Mouse (Mus musculus) forebrain, postnatal 0 days (tissue): ENCODE data around the gene Plcl2. TPM values are rescaled to one million over a fixed set of nuclear protein-coding genes. Genes with fewer than 3 reads are reported as not detected.

ENCODE experiments used
- ATAC-seq: fragments of 200-750 bp; cut with Nextera tagmentation; 2 replicates; pipeline ENCODE4 v1.8.0; 2017; ENCODE audit warnings: mild to moderate bottlenecking, moderate library complexity
- DNase-seq: peaks from one replicate; pipeline ENCODE4 v3.0.0-alpha.2; 2015
- H3K27ac ChIP-seq: fragments of 300-500 bp; sonication (generic); 2 replicates; pipeline ENCODE4 v1.5.1; 2014; ENCODE audit warnings: low read depth, mild to moderate bottlenecking, antibody characterized with exemption, low read length, moderate library complexity, mixed read lengths
- H3K27me3 ChIP-seq: fragments of 300-500 bp; sonication (generic); 2 replicates; pipeline ENCODE4 v1.6.1; 2014; ENCODE audit warnings: mild to moderate bottlenecking, low read length, mixed read lengths; ENCODE audit not compliant: insufficient read depth
- H3K36me3 ChIP-seq: fragments of 300-500 bp; sonication (generic); 2 replicates; pipeline ENCODE4 v1.6.1; 2014; ENCODE audit warnings: mild to moderate bottlenecking, moderate library complexity; ENCODE audit not compliant: insufficient read depth
- H3K4me1 ChIP-seq: fragments of 300-500 bp; sonication (generic); 2 replicates; pipeline ENCODE4 v1.6.1; 2014; ENCODE audit warnings: antibody characterized with exemption; ENCODE audit not compliant: insufficient read depth
- H3K4me2 ChIP-seq: fragments of 300-500 bp; sonication (generic); 2 replicates; pipeline ENCODE4 v1.6.1; 2014; ENCODE audit warnings: low read depth, mild to moderate bottlenecking, moderate library complexity
- H3K4me3 ChIP-seq: fragments of 300-500 bp; sonication (generic); 2 replicates; pipeline ENCODE4 v1.5.1; 2014; ENCODE audit warnings: low read depth, low read length, mixed read lengths
- H3K9ac ChIP-seq: fragments of 300-500 bp; sonication (generic); 2 replicates; pipeline ENCODE4 v1.6.1; 2014; ENCODE audit warnings: mild to moderate bottlenecking
- H3K9me3 ChIP-seq: fragments of 300-500 bp; sonication (generic); 2 replicates; pipeline ENCODE4 v1.6.1; 2016; ENCODE audit warnings: low read length
- CTCF ChIP-seq: sonication (generic); IDR thresholded peaks from 2 replicates; pipeline ENCODE4 v1.5.1; 2016; ENCODE audit warnings: antibody characterized with exemption, control low read depth, low read depth
- WGBS: fragments of 180-500 bp; shearing (Covaris S2); extraction: QIAGEN DNeasy Blood & Tissue Kit; methylation state at CpG from one replicate; pipeline ENCODE4 v1.1.7; 2014; 5-methylcytosine and 5-hydroxymethylcytosine counted together
- polyA plus RNA-seq: library from polyadenylated mRNA; unstranded; fragments of >200 nt; fragmentation: Nextera tagmentation; extraction: Ambion mirVana; gene quantifications from 2 replicates; pipeline ENCODE4 v1.2.1, GENCODE M21; 2015
- total RNA-seq: library from RNA; depleted of rRNA; stranded (reverse); fragments of >200 nt; gene quantifications from 2 replicates; pipeline ENCODE4 v1.2.3, GENCODE M21; 2014

Plcl2 gene
- total and polyA plus RNA-seq, 2 experiments from 2014 or later = 9.8 to 59.3 TPM

- Histone ChIP-seq H3K4me2 (no peak overlapping the region), H3K27ac (no peak overlapping the region), H3K4me1 (no peaks in the 10 kb centered on the region), H3K9me3 (no peaks in the 10 kb centered on the region), H3K27me3 (no peaks in the 10 kb centered on the region), H3K4me3 (no peak overlapping the region), H3K36me3 (no peaks in the 10 kb centered on the region), H3K9ac (no peak overlapping the region)
- ATAC-seq (no peak), DNase-seq (no peak)
- TF ChIP-seq CTCF = no peak
- WGBS = 91% methylated on average over 3 of the region's 3 CpGs
These were observed 71.2 kb downstream of the Plcl2 start for GRCm38 (mm10) chr17:50580416-50580815.

DNA sequence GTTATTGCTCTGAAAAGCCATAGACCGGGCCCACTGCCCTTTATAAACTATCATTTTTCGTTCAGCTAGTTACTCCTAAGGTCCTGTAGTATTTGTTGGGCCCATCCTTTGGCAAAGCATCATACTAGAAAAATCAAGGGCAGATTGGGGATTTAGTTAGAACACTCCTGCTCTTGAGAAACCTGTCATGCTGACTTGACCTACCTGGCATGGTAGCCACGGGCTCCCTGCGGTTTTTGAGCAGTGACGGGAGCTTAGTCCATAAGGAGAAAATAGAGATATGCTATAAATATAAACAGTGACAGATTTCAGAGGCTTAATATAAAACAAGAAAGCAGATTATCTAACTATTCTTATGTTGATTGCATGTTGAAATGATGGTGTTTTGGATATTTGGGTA, 77.6 kb downstream of the Plcl2 start:
- Histone ChIP-seq H3K36me3 (no peaks in the 10 kb centered on the region), H3K4me1 (no peaks in the 10 kb centered on the region), H3K9me3 (no peaks in the 10 kb centered on the region), H3K4me2 (no peak overlapping the region), H3K27me3 (no peaks in the 10 kb centered on the region), H3K4me3 (no peak overlapping the region), H3K27ac (no peak overlapping the region), H3K9ac (no peak overlapping the region)
- DNase-seq (no peak), ATAC-seq (no peak)
- TF ChIP-seq CTCF = no peak
- WGBS = 88% methylated on average over 5 of the region's 5 CpGs

- 70% methylated on average over 3 of the region's 3 CpGs for WGBS
- Histone ChIP-seq H3K9ac (no peak overlapping the region), H3K9me3 (no peaks in the 10 kb centered on the region), H3K4me3 (no peak overlapping the region), H3K4me1 (no peaks in the 10 kb centered on the region), H3K27me3 (no peaks in the 10 kb centered on the region), H3K4me2 (no peak overlapping the region), H3K27ac (no peak overlapping the region), H3K36me3 (no peaks in the 10 kb centered on the region)
- no peak for DNase-seq
- no peak for ATAC-seq
- TF ChIP-seq CTCF = no peak
These were observed 78.7 kb downstream of the Plcl2 start for GRCm38 (mm10) chr17:50587941-50588340.

- WGBS = 69% methylated on average over 6 of the region's 6 CpGs
- Histone ChIP-seq H3K27me3 (no peaks in the 10 kb centered on the region), H3K36me3 (no peaks in the 10 kb centered on the region), H3K9me3 (no peaks in the 10 kb centered on the region), H3K9ac (no peak overlapping the region), H3K4me1 (no peaks in the 10 kb centered on the region), H3K4me3 (no peak overlapping the region), H3K27ac (no peak overlapping the region), H3K4me2 (no peak overlapping the region)
- ATAC-seq (no peak), DNase-seq (no peak)
- TF ChIP-seq CTCF = no peak
These were observed 91.0 kb downstream of the Plcl2 start for GRCm38 (mm10) chr17:50600178-50600577.

- Histone ChIP-seq H3K4me3 (no peak overlapping the region), H3K4me2 (no peak overlapping the region), H3K9me3 (no peaks in the 10 kb centered on the region), H3K27ac (no peak overlapping the region), H3K27me3 (no peaks in the 10 kb centered on the region), H3K9ac (no peak overlapping the region), H3K4me1 (no peaks in the 10 kb centered on the region), H3K36me3 (no peaks in the 10 kb centered on the region)
- no peak for ATAC-seq
- no peak for DNase-seq
- WGBS = 86% methylated on average over 1 of the region's 1 CpGs
- TF ChIP-seq CTCF = no peak
These were observed 91.5 kb downstream of the Plcl2 start for GRCm38 (mm10) chr17:50600696-50601095.

GRCm38 (mm10) chr17:50606890-50607289, 97.7 kb downstream of the Plcl2 start:
- no peaks in the 10 kb centered on the region for H3K27me3 ChIP-seq
- H3K4me2 ChIP-seq = no peak overlapping the region
- H3K27ac ChIP-seq = no peak overlapping the region
- H3K4me3 ChIP-seq = no peak overlapping the region
- DNase-seq (no peak), ATAC-seq (no peak)
- H3K36me3 ChIP-seq = peaks cover 18% of the 10 kb centered on the region
- WGBS = 96% methylated on average over 2 of the region's 2 CpGs
- no peak overlapping the region for H3K9ac ChIP-seq
- no peak for TF ChIP-seq CTCF
- H3K9me3 ChIP-seq = no peaks in the 10 kb centered on the region
- H3K4me1 ChIP-seq = no peaks in the 10 kb centered on the region

DNA sequence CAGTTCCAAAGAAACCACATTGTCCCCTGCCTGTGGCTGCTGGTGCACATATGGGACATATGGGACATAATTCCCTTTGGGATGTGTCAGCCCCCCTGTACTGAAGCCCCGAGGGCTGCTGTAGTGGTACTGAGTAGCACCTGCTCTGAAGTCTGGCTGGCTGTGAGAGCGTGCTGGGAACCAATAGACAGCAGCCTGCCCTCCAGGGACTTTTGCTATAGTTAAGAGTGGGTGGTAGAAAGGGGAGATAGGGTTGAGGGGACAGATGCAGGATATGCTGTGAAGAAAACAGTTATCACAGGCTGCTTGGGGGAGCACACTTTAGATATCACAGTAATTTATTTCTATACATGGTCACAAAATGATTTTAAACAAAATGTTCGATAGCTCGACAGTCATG, 100.7 kb downstream of the Plcl2 start:
- no peak for DNase-seq
- no peak for TF ChIP-seq CTCF
- Histone ChIP-seq H3K36me3 (peaks cover 22% of the 10 kb centered on the region), H3K9me3 (no peaks in the 10 kb centered on the region), H3K4me3 (no peak overlapping the region), H3K9ac (no peak overlapping the region), H3K27me3 (no peaks in the 10 kb centered on the region), H3K4me1 (no peaks in the 10 kb centered on the region), H3K27ac (no peak overlapping the region), H3K4me2 (no peak overlapping the region)
- no peak for ATAC-seq
- WGBS = 79% methylated on average over 4 of the region's 4 CpGs
